ENCODE assay signal across 8 mouse cellular contexts in the genomic region with DNA sequence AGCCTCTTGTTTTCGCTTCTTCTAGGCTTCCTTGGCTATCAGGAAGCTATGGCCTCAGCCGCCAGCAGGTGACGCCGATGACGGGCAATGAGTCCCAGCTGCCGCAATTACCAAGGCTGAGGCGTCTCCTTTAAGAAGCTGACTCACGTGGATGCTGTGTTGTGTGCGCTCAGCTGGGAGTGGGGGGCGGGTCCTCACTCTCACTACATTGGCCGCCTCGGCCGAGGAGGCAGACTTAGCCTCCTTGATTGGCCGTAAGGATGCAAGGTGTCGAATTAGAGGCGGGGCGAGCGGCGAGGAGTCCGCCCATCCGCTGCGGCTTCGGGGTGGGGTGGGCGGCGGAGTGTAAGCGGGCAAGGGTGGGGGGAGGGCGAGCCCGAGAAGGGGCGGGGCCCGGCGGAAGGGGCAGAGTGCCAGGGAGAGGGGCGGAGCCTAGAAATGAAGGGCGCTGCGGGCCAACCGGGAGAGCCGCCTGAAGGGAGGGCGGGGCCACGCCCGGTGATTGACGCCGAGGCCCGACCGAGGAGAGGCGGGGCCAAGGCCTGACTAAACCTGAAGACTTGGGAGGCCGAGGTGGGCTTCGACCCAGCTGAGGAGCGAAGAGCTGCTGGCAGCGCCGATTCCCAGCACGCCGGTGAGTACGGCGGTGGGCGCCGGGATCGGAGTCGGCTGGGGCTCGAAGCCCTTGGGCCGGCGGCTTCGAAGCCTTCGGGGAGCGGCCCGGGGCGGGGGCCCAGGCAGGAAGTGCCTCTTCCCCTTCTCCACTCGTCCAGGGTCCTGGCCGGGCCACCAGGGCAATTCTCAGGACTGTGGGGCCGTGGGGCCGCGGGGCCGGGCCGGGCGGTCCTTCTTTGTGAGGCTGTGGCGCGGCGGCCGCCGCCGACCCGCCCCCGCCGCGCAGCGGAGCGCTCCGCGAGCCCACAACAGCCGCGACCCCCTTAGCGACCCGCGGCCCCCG. TPM values are rescaled to one million over a fixed set of nuclear protein-coding genes. Genes with fewer than 3 reads are reported as not detected.
DNase-seq lines count a peak whose midpoint lies in the region; ATAC-seq and TF ChIP-seq lines count a peak whose summit lies in the region.

A gene (plus strand): TSS at position 296 of the 958 bp plus-strand sequence.

- H3K36me3 ChIP-seq in ES-Bruce4 (ENCODE audit: control insufficient read depth, insufficient read depth, low read length, poor library complexity, severe bottlenecking), result no peaks in the 10 kb centered on the region
- H3K36me3 ChIP-seq in forebrain, embryonic 13.5 days (ENCODE audit: poor library complexity, severe bottlenecking), result no peaks in the 10 kb centered on the region
- H3K36me3 ChIP-seq in liver, postnatal 0 days (replicated peaks; ENCODE audit: insufficient read depth, low read length), result peaks cover 7% of the 10 kb centered on the region
- H3K36me3 ChIP-seq in neural tube, embryonic 14.5 days (ENCODE audit: control insufficient read depth, insufficient read depth, low read length), result no peaks in the 10 kb centered on the region

- intact Hi-C loops in heart, postnatal 10 days (cut with DNase I), result no loop called here

- no peaks in the 10 kb centered on the region for H3K27me3 ChIP-seq in ES-Bruce4 (ENCODE audit: control insufficient read depth, insufficient read depth, low read length, poor library complexity, severe bottlenecking)
- no peaks in the 10 kb centered on the region for H3K27me3 ChIP-seq in forebrain, embryonic 13.5 days
- no peaks in the 10 kb centered on the region for H3K27me3 ChIP-seq in liver, postnatal 0 days (ENCODE audit: insufficient read depth, low read length)
- no peaks in the 10 kb centered on the region for H3K27me3 ChIP-seq in neural tube, embryonic 14.5 days (ENCODE audit: control insufficient read depth, insufficient read depth, low read length)

- TF ChIP-seq POLR2A in ES-Bruce4 (IDR thresholded peaks at IDR 0.05; ENCODE audit: insufficient read depth, low read length), result peak; percentile 30

- peak; percentile 94 for ATAC-seq in cerebellum, adult (ENCODE audit: insufficient number of reproducible peaks, low FRiP score, low TSS enrichment)
- ATAC-seq in forebrain, embryonic 13.5 days, result peak; percentile 98
- ATAC-seq in liver, postnatal 0 days, result peak; percentile 91
- peak; percentile 98 for ATAC-seq in neural tube, embryonic 14.5 days (ENCODE audit: low read depth)

- peak; percentile 66; the same call in 1 of the 2 replicates for TF ChIP-seq EP300 in ES-Bruce4 (IDR thresholded peaks at IDR 0.05; ENCODE audit: insufficient read depth, low read depth, low read length)
- no peak for TF ChIP-seq EP300 in liver, postnatal 0 days (IDR thresholded peaks at IDR 0.05; ENCODE audit: low read depth)

- H3K4me2 ChIP-seq in forebrain, embryonic 13.5 days, result peak within 1 kb of the TSS; percentile 68
- H3K4me2 ChIP-seq in liver, postnatal 0 days (ENCODE audit: low read depth, low read length), result peak within 1 kb of the TSS; percentile 77
- peak within 1 kb of the TSS; percentile 51 for H3K4me2 ChIP-seq in neural tube, embryonic 14.5 days (ENCODE audit: low read depth, low read length)

- peak within 1 kb of the TSS; percentile 98 for H3K9ac ChIP-seq in ES-Bruce4 (ENCODE audit: low read depth, poor library complexity, severe bottlenecking)
- H3K9ac ChIP-seq in forebrain, embryonic 13.5 days, result peak within 1 kb of the TSS; percentile 93
- peak within 1 kb of the TSS; percentile 96 for H3K9ac ChIP-seq in liver, postnatal 0 days (replicated peaks)
- H3K9ac ChIP-seq in neural tube, embryonic 14.5 days (replicated peaks; ENCODE audit: low read depth, low read length), result peak within 1 kb of the TSS; percentile 98

- H3K4me1 ChIP-seq in ES-Bruce4 (ENCODE audit: control insufficient read depth, insufficient read depth, low read length), result no peaks in the 10 kb centered on the region
- H3K4me1 ChIP-seq in forebrain, embryonic 13.5 days, result peaks cover 13% of the 10 kb centered on the region
- peaks cover 7% of the 10 kb centered on the region for H3K4me1 ChIP-seq in liver, postnatal 0 days (ENCODE audit: insufficient read depth)
- H3K4me1 ChIP-seq in neural tube, embryonic 14.5 days (ENCODE audit: control insufficient read depth, insufficient read depth, low read length), result peaks cover 10% of the 10 kb centered on the region; the same call in 1 of the 2 replicates

- peak; percentile 98 to 99 for DNase-seq in heart, postnatal 10 days
- peak; percentile 97 for DNase-seq in large intestine, adult 2 months (ENCODE audit: low read depth, low spot score)
- peak; percentile 99 for DNase-seq in liver, postnatal 0 days
- peak; percentile 99 for DNase-seq in testis, postnatal 10 days (ENCODE audit: low spot score)

- peak; percentile 50 for TF ChIP-seq CTCF in ES-Bruce4 (IDR thresholded peaks at IDR 0.05; ENCODE audit: low read depth, low read length)
- peak; percentile 88 for TF ChIP-seq CTCF in liver, postnatal 0 days (IDR thresholded peaks at IDR 0.05; ENCODE audit: low read depth)

- H3K4me3 ChIP-seq in ES-Bruce4 (ENCODE audit: low read depth, low read length), result peak within 1 kb of the TSS; percentile 87
- H3K4me3 ChIP-seq in forebrain, embryonic 13.5 days, result peak within 1 kb of the TSS; percentile 83
- peak within 1 kb of the TSS; percentile 90 for H3K4me3 ChIP-seq in liver, postnatal 0 days (ENCODE audit: low read depth, low read length)
- H3K4me3 ChIP-seq in neural tube, embryonic 14.5 days (ENCODE audit: low read depth, low read length), result peak within 1 kb of the TSS; percentile 93

- WGBS in forebrain, embryonic 13.5 days, result under 1% methylated on average over 62 of the region's 93 CpGs
- under 1% methylated on average over 69 of the region's 93 CpGs for WGBS in large intestine, adult 2 months
- WGBS in liver, postnatal 0 days (ENCODE audit: insufficient replicate concordance), result under 1% methylated on average over 77 of the region's 93 CpGs
- WGBS in neural tube, embryonic 14.5 days, result under 1% methylated on average over 57 of the region's 93 CpGs

- H3K27ac ChIP-seq in ES-Bruce4 (ENCODE audit: insufficient read depth, low read length), result 0 out of 2 replicates have a peak within 1 kb of the TSS, but pooled peaks have one; percentile 28
- H3K27ac ChIP-seq in forebrain, embryonic 13.5 days, result peak within 1 kb of the TSS; percentile 97
- peak within 1 kb of the TSS; percentile 100 for H3K27ac ChIP-seq in liver, postnatal 0 days (ENCODE audit: low read depth)
- H3K27ac ChIP-seq in neural tube, embryonic 14.5 days (ENCODE audit: low read depth, low read length), result peak within 1 kb of the TSS; percentile 99

- no peaks in the 10 kb centered on the region for H3K9me3 ChIP-seq in ES-Bruce4 (replicated peaks; ENCODE audit: control insufficient read depth, insufficient read depth, low read length, poor library complexity, severe bottlenecking)
- no peaks in the 10 kb centered on the region for H3K9me3 ChIP-seq in forebrain, embryonic 13.5 days (replicated peaks)
- no peaks in the 10 kb centered on the region for H3K9me3 ChIP-seq in liver, postnatal 0 days (ENCODE audit: low read length)
- no peaks in the 10 kb centered on the region for H3K9me3 ChIP-seq in neural tube, embryonic 14.5 days (ENCODE audit: control insufficient read depth, low read length)

RNA-seq across cellular contexts. Expression of the gene that starts here (rescaled TPM):
- polyA plus RNA-seq in ES-Bruce4 (2011; ENCODE audit: insufficient read depth, insufficient read length, low read depth, missing spikeins), result 30.6 and 34.8 TPM in 2 replicates
- polyA plus RNA-seq in forebrain, embryonic 13.5 days (2015; fragmentation: Nextera tagmentation; extraction: Ambion mirVana), result 86.1 and 90.3 TPM in 2 replicates
- total RNA-seq in heart, postnatal 10 days (2021), result 10 to 100 TPM; 38.4 to 46.2 TPM
- 14.2 and 16.7 TPM in 2 replicates for polyA plus RNA-seq in large intestine, adult 2 months (2012; rRNA removed)
- 59.4 and 59.7 TPM in 2 replicates for polyA plus RNA-seq in liver, postnatal 0 days (2015; fragmentation: Nextera tagmentation; extraction: Ambion mirVana)
- polyA plus RNA-seq in neural tube, embryonic 14.5 days (2014; fragmentation: Nextera tagmentation; extraction: Ambion mirVana), result 125 and 131 TPM in 2 replicates

Comparison
In these comparisons a context has a peak if more than half of its experiments do, and no peak if none do; other contexts are left out.
1. Peak in every context shown above with its lines: DNase-seq, ATAC-seq, H3K4me3 ChIP-seq and H3K27ac ChIP-seq.
2. H3K27ac ChIP-seq: peak in every context shown above with its lines; median percentile 100 in liver, postnatal 0 days; 99 in neural tube, embryonic 14.5 days; 97 in forebrain, embryonic 13.5 days; 28 in ES-Bruce4.